Mouse (Mus musculus): ENCODE measurements at regions not wholly inside any gene's neighbourhood (a gene's known extent, or its start where the extent isn't known, plus 50 kb on each side); places are given as distances from the start of the nearest gene placed in this dataset.

DNA sequence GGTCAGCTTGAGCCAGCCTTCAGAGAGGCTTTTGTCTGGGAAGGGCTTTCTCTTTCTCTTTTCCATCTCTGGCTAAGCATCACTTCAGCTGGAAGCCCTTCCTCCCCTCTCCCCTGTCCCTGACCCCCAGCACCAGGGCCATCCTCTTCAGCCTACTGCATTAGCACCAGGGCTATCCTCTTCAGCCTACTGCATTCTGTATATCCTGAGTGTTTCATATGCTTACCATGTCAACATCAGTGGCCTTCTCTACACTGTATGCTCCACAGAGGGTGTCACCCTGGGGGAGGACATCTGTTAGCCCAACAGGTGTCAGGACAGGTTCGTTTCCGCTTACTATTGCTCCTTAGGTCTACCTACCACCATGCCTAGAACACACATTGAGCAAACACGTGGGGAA is 282.5 kb downstream of the Rps24 start:
- no peak for DNase-seq (ENCODE audit: low spot score in 2 of 2)

DNA sequence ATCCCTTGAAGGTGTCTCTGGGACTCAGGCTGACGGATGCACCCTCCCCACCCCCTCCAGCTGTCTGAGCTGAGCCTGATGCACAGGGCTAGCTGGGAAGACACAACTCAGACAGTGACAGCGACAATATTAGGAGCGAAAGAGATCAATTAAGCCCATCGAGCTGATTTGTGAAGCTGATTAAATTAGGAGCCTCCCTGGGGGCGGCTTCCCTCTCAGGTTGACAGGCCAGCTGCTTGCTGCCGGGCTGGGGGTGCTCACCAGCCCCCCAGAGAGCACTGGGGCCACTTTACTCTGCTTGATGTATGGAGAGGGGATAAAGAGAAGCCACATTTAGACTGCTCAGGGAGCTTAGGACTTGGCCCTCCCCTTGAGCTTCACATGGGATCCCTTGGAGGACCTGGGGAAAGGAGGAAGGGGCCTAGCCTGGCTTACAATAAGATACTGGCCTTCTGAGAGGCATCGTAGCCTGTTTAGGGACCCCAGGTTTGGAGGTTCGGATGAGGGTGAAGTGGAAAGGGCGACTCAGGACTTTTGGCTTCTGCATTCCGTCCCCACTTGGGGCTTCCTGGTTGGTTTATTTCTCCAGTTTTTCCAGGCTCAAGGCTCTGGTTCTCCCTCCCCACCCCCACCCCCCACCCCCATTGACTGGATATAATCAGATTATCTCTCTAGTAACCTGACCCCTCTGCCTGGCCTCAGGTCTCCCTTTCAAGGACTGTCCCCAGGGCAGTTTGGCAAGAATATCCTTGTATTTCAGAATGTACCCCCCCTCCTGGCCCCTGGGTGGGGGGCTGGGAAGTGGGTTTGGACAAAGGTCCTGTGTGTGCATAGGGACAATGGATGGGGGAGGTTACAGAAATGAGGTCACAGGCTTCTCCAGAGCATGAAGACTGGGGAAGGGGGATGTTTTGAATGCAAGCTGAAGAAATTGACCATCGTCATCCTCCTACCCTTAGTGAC is 283.4 kb downstream of the Rps24 start:
- no peak for DNase-seq (ENCODE audit: low spot score in 2 of 2)

DNA sequence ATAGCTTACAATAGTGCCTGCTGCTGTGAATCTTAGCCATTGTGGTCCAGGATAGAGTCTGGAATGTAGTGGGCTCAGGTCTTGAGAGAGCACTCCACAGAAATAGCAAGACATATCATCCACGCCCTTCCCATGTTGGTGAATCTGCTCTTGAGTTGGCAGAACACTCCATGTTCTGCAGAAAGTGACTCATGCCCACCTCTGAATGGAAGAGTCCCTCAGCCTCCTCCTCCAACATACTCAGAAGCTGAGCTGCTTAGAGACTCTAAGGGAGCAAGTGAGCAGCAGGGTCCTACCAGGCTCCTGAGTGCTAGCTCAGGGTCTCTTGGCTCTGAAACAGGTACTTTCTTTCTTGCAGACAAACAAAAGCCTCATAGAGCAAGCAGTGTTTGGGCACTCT is 284.7 kb downstream of the Rps24 start:
- DNase-seq (ENCODE audit: low spot score in 2 of 2) = peak in 1 of 2 experiments; percentile 54

DNA sequence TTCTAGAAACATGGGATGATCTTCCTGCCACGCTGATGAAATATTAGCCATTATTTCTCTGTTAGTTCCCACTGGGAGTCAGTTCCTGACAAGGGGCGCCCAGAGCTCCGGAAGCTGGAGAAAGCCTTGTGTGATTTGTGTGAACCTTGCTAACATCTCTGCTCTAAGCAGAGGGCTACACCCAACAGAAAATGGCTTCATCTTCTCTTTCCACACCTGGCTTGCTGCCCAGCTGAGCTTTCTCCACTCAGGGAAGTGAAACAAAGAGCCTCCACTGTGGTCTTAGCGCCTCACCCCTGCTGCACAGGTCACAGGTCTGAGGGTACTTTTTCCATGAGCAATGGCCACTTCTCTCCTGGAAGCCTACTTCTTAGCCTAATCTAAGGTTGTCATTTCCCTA is 285.2 kb downstream of the Rps24 start:
- no peak for DNase-seq (ENCODE audit: low spot score in 2 of 2)

DNA sequence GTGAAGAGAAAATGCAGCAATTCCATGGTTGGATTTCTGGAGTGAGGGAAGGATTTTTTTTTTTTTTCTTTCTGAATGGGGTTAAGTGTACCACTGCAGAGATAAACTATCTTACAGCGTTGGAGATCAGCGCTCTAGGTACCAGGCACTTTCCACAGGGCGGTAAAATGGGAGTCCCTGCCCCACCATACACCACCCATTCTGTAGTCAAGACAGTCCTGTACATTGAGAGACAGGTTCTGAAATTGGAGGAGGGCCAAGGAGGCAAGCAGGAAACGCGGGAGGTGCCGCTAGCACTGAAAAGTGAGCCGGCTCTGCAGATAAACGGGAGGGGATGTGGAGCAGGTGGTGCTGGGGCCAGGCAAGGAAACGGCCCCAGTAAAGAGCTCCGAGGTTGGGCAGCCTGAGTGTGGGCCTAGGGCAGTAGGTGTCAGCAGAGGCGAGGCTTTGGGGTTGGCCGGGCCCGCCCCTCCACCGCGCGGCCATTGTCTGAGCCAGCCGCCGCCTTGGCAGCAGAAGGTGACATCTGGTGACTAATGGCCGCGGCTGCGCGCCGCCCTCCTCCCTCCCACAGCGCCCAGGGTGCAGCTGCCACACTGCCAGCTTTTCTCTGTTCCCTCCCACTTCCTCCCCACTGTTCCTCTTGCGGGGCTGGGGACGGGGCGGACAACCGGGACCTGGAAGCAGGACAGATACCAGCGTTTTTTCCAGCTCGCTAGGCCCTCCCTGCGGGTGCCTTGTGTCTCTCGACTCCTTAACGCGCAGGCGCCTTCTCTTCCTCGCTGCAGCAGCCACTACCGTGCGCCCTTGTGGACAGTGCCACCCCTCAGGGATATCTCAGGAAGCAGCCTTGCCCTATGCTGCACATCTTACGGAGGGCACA is 292.1 kb downstream of the Rps24 start:
- peak; percentile 89 to 93 for DNase-seq (ENCODE audit: low spot score in 2 of 2)

DNA sequence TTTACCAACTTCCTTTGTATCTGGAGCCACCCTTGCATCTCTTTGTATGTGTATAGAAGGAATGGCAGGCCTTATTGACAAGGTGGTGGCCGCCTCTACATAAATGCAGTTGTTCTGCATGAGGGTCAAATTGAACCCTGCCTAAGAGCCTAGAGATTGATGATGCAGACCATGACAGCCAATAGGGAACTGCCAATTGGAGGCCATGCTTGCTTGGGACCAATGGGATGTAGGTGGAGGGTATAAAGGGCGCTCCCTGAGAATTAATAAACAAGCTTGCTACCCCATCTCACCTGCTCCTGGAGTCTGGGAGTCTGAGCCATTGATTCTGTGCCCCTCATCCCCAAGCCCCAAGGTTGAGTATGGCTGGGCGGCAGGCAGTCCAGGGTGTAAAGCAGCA is 294.7 kb downstream of the Rps24 start:
- no peak for DNase-seq (ENCODE audit: low spot score in 2 of 2)

DNA sequence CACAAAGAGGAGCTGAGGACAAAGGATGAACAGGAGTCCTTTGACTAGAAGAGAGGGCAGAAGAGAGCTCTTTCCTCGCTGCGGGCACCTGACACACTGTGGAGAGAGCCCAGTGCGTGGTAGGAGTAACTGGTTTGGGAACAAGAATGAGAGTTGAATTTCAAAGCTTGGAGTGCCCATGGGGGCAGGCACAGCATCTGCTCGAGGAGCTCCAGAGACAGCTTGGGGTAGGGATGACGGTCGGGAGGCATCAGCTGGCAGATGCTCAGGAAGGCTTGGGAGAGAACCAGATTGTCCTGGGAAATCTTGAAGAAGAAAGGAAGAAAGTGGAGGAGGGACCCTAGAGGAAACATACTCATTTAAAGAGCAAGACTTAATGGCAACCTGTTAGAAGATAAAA is 297.0 kb downstream of the Rps24 start:
- DNase-seq (ENCODE audit: low spot score in 2 of 2) = peak; percentile 52 to 58

DNA sequence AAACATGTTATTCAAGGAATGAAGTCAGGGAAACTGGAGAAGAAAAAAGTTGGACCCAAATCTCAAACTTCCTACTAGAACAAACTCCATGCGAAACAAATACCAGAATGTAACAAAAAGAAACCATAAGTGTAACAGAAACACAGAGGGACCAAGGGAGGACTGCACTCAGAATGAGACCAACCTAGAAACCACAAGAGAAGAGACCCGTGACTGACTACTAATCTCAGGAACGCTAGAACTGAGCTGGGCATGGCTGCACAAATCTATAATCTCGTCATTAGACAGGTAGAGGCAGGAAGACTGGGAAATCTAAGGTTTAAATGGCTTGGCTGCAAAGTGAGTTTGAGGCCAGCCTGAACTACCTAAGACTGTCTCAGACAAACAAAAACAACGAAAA is 298.5 kb downstream of the Rps24 start:
- no peak for DNase-seq (ENCODE audit: low spot score in 2 of 2)

DNA sequence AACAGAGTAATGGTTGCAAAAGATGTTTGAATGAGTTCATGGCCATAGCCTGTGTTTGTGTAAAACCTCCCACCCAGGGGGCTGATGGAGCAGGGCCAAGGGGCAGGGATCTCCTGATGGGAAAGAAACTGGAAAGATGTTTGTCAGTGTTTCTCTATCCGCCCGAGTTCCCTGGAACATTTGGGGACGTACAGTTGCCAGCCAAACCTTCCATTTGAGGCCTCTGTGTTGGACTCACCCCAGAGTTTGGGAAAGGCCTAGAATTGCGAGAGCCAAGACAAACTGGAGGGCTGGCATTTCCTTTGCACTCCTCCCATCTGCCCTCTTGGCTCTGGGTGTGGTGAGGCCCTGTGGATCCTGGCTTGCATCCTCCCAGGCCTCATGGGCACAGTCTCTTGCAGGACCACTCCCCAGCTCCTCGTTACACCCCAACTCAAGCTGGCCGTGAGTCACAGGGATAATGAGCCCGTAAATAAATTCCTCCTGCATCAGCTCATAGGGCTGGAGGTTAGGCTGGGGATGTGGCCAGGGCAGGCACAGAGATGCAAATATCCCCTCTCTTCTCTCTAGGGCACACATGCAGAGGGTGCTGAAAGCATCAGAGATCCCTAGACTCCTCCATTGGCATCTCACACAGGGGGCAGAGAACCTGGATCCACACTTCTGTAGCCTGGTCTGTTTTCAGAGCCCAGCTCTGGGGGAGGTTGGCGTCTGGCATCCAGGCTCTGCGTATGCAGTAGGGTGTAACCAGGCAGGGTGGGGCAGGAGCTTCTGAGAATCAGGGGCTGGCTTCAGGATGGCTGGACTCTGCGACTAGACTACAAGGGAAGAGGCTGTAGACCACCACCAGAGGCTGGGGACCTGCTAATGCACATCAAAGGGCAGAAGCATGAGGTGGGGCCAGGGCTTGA is 306.7 kb downstream of the Rps24 start:
- no peak for DNase-seq (ENCODE audit: low spot score in 2 of 2)

DNA sequence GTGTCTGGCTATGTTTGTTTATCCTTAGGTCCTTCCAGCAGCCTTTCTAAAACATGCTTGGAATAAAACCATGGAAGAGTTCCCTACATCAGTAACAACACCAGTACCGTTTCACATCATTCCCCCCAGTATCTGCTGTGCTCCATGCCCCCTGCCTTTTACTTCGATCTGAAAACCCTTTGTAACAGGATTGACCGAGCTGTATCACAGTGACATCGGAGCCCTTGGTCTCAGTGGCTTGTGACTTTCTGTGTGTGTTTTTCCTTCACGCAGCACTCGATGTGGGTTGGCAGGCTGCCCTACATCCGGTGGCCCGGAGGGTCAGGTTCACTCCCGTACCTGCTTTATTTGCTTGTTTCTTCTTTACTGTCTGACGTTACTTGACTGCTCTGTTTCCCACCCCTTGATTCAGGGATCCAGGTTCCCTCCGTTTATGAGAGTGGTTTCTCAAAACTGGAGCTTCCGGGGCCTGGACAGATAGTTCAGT is 307.5 kb downstream of the Rps24 start:
- DNase-seq (ENCODE audit: low spot score in 2 of 2) = no peak

DNA sequence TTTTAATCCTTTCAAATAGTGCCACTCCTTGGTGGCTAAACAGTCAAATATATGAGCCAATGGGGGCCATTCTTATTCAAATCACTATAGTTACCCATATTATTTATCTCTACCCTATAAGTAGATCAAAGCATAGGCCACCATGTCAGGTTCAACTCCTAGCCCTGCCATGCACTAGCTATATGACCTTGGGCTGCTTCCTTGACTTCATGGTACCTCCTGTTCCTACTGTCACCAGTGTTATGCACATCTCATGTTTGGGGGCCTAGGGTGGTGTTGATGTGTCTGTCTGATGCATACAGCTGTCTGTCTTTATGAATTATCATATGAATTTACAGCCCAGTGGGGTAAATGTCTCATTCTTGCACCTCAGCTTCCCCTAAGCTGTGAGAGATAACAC is 310.6 kb downstream of the Rps24 start:
- DNase-seq (ENCODE audit: low spot score in 2 of 2) = no peak

DNA sequence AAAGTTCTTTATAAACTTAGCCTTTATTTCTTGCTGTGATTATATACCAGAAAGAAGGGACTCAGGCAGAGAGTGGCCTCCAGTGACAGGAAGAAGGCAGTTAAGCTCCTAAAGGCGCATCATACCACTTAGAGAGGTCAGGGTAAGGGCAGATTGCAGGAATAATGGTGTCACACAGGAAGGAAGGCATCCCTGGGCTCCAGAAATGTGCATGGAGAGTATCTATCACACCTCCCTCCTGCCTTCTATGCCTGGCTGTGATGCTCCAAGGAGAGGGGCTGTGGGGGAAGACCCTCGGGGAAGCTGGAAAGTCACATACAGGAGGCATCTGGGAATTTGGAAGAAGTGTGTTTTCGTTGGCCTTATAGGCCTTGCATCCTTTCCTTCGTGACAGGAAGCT is 311.1 kb downstream of the Rps24 start:
- DNase-seq (ENCODE audit: low spot score in 2 of 2) = no peak

DNA sequence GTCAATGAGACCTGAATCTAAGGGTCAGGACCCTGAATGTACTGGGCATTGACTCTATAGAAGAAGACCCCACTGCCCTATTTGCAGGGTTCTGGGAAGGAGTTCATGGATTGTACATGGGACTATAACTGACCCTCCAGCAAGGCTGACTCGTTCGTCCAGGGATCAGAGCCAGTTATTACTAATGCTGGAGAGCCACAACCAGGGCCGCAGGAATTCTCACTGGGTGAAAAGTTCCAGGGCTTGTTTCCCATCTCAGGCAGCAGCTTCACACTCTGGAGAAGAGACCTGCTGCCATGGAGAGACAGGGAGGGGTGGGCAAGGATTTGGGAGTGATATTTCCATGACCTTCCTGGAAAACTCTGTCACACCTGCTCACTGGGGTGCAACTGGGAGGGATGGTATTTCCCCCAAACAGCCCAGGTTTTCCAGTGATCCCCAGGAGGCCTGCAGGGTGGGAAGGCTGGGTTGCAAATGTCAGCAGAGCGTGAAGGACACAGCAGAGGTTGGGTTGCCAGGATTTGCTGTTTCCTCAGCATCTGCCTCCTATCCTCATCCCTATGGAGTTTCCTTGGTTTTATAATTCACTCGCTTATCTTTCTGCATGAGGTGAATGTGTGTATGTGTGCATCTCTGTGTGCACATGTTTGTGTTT is 316.2 kb downstream of the Rps24 start:
- no peak for DNase-seq (ENCODE audit: low spot score in 2 of 2)

DNA sequence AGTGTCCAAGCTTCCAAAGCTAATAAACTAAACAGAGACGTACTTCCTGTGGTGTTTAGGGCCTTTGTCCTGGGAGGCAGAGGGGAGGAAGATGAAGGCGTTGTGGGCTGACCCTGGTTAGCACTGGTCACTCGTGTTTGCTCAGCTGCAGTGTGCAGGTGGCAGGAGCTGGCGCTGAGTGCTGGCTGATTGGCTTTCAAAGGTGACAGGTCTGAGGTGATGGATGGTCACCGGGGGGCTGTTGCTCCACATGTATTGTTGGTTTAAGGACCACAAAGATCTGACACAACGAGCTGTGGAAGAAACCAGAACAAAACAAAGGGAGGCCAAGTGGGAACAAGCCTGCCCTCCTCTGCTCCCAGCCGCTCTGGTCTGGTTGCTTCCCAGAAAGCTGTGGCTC is 320.1 kb downstream of the Rps24 start:
- DNase-seq (ENCODE audit: low spot score in 2 of 2) = no peak

DNA sequence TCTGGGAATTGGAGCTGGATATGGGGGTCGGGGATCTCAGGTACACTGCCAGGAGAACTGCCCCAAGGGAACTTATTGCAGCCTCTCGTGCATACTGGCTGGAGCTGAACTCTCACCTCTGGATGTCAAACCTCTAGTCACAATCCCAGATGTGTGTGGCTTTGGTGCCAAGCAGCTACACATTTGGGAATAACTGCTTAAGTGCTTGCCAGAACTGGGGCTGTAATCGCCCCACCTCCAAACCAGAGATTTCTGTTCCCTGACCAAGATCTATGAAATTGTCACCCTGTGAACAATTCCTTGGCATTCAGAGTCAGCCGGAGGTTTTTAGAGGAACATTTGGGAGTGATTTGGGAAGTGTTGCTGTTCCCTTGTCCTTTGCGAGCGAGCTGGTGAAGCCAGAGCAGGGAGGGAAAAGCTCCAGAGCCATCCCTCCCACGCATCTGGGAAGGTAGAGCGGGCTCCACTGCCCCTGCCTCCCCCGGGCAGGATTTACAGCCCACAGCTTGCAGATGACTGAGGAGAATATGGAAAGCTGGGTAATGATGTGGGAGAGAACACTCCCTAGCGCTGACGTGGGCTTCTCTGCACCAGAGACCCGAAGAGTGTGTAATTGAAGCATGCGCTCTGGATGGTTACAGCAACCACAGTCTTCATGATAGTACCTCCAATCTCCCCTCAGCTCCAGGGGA is 336.1 kb downstream of the Rps24 start:
- peak; percentile 59 to 68 for DNase-seq (ENCODE audit: low spot score in 2 of 2)

DNA sequence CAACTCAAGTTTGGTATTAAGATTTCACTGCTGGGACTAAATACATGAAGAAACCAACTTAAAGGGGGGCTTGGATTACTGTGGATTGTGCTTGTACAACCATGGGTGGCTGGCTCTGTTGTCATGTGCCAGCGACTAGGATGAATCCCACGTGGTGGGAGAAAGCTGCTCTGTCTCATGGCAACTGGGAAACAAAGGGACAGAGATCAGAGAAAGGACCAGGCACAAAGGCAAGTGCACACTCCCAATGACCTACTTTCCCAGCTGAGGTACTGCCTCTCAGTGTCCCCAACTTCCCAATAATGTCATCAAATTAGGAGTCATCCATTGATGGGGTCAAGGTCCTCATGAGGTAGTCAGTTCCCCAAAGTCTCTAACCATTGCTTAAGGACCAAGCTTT is 337.4 kb downstream of the Rps24 start:
- no peak for DNase-seq (ENCODE audit: low spot score in 2 of 2)

DNA sequence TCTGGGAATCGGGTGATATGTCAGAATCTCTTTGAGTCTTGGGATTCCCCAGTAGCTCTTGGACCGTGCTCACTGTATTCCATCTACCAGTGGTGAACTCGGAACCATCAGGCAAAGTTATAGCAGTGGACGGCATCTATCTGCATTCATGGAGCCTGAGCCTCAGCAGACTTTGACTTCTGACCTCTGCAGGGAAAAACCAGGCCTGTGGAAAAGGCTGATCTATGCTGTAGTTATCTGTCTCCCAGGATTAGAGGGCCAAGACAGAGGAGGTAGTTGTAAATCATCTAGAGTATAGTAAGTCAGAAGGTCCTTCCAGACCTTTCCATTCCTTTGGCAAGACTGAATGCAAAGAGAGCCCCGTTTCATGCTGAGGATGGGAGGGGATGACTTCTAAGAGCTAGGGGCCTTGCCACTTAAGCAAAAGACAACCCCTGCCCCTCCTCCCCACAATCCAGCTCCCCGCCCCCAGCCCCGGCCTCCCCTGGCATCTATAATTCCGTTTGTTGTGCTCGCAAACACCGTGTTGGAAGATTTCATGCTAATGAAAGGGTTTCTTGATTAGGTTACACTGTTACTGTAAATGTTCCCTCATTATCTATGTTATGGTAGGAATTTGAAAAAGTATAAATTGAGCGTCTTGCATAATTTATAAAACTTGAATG is 338.9 kb downstream of the Rps24 start:
- no peak for DNase-seq (ENCODE audit: low spot score in 2 of 2)

DNA sequence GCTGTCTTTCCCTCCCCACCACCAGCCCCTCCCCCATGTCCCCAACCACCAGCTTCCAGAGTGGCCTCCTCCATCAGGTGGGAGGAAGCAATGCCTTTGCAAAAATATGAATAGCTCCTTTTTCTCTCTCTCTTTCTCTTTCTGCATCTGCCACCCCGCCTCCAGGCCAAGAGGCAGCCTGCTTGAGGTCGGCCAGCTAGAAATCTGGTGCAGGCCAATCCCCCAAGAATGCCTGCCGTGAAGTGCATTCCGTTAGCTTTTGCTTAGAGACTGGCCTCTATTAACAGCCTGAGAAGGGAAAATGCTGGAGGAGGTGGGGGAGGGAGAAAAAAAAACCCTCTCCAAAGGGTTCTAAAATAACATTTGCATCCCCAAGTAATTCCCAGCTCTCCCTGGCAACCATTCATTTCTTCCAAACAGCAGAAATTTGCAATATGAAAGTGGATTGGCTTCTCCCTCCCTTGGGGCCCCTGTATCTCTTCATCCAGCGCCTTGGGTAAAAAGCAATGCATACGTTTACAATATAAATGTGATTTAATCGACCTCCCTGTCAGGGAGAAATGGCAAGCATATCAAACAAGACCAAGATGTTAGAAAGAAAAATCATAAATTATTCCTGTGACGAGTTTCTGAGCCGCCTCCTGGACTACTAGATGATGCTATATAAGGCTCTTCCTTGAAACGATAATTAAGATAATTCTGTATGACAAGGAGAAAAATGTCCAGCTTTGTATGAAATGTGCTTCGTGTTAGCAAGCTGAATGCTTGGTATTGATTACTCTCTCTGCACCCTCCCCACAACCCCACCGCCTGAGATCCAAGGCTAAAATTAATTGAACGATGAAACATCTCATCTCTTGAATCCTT is 339.8 kb downstream of the Rps24 start:
- peak; percentile 56 to 62 for DNase-seq (ENCODE audit: low spot score in 2 of 2)
